Mouse (Mus musculus): ENCODE data around the gene Tpst1.

Tpst1 gene

GRCm38 (mm10) chr5:130052955-130053354 is 20.2 kb upstream of the Tpst1 start:
- DNase-seq (ENCODE audit: low spot score) = no peak

- no peak for DNase-seq (ENCODE audit: low spot score)
Observed at GRCm38 (mm10) chr5:130055688-130056087, 17.4 kb upstream of the Tpst1 start.

GRCm38 (mm10) chr5:130056303-130056702 is 16.8 kb upstream of the Tpst1 start:
- no peak for DNase-seq (ENCODE audit: low spot score)

- DNase-seq (ENCODE audit: low spot score) = no peak
Observed at GRCm38 (mm10) chr5:130059413-130060328, 13.5 kb upstream of the Tpst1 start.

- no peak for DNase-seq (ENCODE audit: low spot score)
Observed at GRCm38 (mm10) chr5:130060329-130060665, 12.8 kb upstream of the Tpst1 start.

GRCm38 (mm10) chr5:130062096-130062495 is 11.0 kb upstream of the Tpst1 start:
- DNase-seq (ENCODE audit: low spot score) = no peak

- no peak for DNase-seq (ENCODE audit: low spot score)
Observed at GRCm38 (mm10) chr5:130063760-130064159, 9.4 kb upstream of the Tpst1 start.

GRCm38 (mm10) chr5:130065579-130065978 is 7.5 kb upstream of the Tpst1 start:
- no peak for DNase-seq (ENCODE audit: low spot score)

- peak; percentile 77 for DNase-seq (ENCODE audit: low spot score)
Observed at GRCm38 (mm10) chr5:130067841-130068264, 5.3 kb upstream of the Tpst1 start.

- DNase-seq (ENCODE audit: low spot score) = no peak
Observed at GRCm38 (mm10) chr5:130074491-130074890, 1.4 kb downstream of the Tpst1 start.

GRCm38 (mm10) chr5:130076396-130076795 is 3.3 kb downstream of the Tpst1 start:
- DNase-seq (ENCODE audit: low spot score) = no peak

- no peak for DNase-seq (ENCODE audit: low spot score)
Observed at GRCm38 (mm10) chr5:130078096-130078833, 5.1 kb downstream of the Tpst1 start.

- no peak for DNase-seq (ENCODE audit: low spot score)
Observed at GRCm38 (mm10) chr5:130078834-130079156, 5.7 kb downstream of the Tpst1 start.

GRCm38 (mm10) chr5:130079202-130080050 is 6.3 kb downstream of the Tpst1 start:
- DNase-seq (ENCODE audit: low spot score) = peak; percentile 96

- no peak for DNase-seq (ENCODE audit: low spot score)
Observed at GRCm38 (mm10) chr5:130080051-130080681, 7.0 kb downstream of the Tpst1 start.

- no peak for DNase-seq (ENCODE audit: low spot score)
Observed at GRCm38 (mm10) chr5:130081181-130081881, 8.2 kb downstream of the Tpst1 start.

- DNase-seq (ENCODE audit: low spot score) = no peak
Observed at GRCm38 (mm10) chr5:130082431-130082830, 9.3 kb downstream of the Tpst1 start.

- DNase-seq (ENCODE audit: low spot score) = no peak
Observed at GRCm38 (mm10) chr5:130084271-130084670, 11.1 kb downstream of the Tpst1 start.

GRCm38 (mm10) chr5:130088008-130088407 is 14.9 kb downstream of the Tpst1 start:
- DNase-seq (ENCODE audit: low spot score) = no peak

- DNase-seq (ENCODE audit: low spot score) = no peak
Observed at GRCm38 (mm10) chr5:130088612-130089011, 15.5 kb downstream of the Tpst1 start.

GRCm38 (mm10) chr5:130089177-130089576 is 16.1 kb downstream of the Tpst1 start:
- DNase-seq (ENCODE audit: low spot score) = no peak

Measured in MN1 (cell line).